Mouse (Mus musculus): ENCODE measurements at regions not wholly inside any gene's neighbourhood (a gene's known extent, or its start where the extent isn't known, plus 50 kb on each side); places are given as distances from the start of the nearest gene placed in this dataset.

- no peak for TF ChIP-seq POLR2AphosphoS5 (IDR thresholded peaks at IDR 0.05; ENCODE audit: insufficient replicate concordance, low read depth, low read length)
- no peak for TF ChIP-seq CTCF (IDR thresholded peaks at IDR 0.05; ENCODE audit: low read depth, low read length)
Observed at GRCm38 (mm10) chr13:34420341-34421156, 75.6 kb upstream of the Slc22a23 start.
